In genomic region chr12:38780955-38781304, GRCm38 (mm10) we compare ENCODE assay signal across 8 mouse cellular contexts. TPM values are rescaled to one million over a fixed set of nuclear protein-coding genes. Genes with fewer than 3 reads are reported as not detected.
A peak's percentile ranks its signal among the peaks of the same experiment; 100 is the strongest.
DNase-seq lines count a peak whose midpoint lies in the region; ATAC-seq lines count a peak whose summit lies in the region.

No protein-coding gene starts in this region.

- peak overlapping the region; percentile 91 for H3K27ac ChIP-seq in heart, embryonic 11.5 days (ENCODE audit: low read depth, low read length)
- H3K27ac ChIP-seq in kidney, embryonic 16.5 days (ENCODE audit: low read length) = peak overlapping the region; percentile 96; the same call in 1 of the 2 replicates
- peak overlapping the region; percentile 98 for H3K27ac ChIP-seq in stomach, embryonic 16.5 days (ENCODE audit: low read length)

- peak; percentile 15 to 31 for DNase-seq in right cerebral cortex, adult 2 months (ENCODE audit: low spot score in 2 of 2)
- DNase-seq in right cerebral cortex, postnatal 14 days = no peak
- peak; percentile 67 to 78 for DNase-seq in cerebellum, postnatal 25 days
- peak; percentile 38 for DNase-seq in lung, postnatal 36 days
- no peak for DNase-seq in frontal cortex, postnatal 25 days (ENCODE audit: low spot score in 2 of 2)

- H3K4me1 ChIP-seq in heart, embryonic 11.5 days (ENCODE audit: control insufficient read depth, insufficient read depth, low read length) = no peaks in the 10 kb centered on the region
- 0 out of 2 replicates have a peak, but pooled peaks cover 6% of the 10 kb centered on the region for H3K4me1 ChIP-seq in kidney, embryonic 16.5 days (ENCODE audit: insufficient read depth, low read length)
- peaks cover 3% of the 10 kb centered on the region for H3K4me1 ChIP-seq in stomach, embryonic 16.5 days (ENCODE audit: control insufficient read depth, insufficient read depth, low read length)

- no peak for ATAC-seq in heart, embryonic 11.5 days (replicated peaks; ENCODE audit: insufficient number of reproducible peaks, low FRiP score, low TSS enrichment)
- ATAC-seq in kidney, embryonic 16.5 days (ENCODE audit: low FRiP score, low TSS enrichment) = no peak
- no peak for ATAC-seq in stomach, embryonic 16.5 days (ENCODE audit: insufficient read depth, low FRiP score)

- H3K36me3 ChIP-seq in heart, embryonic 11.5 days (ENCODE audit: control insufficient read depth, insufficient read depth, low read length) = no peaks in the 10 kb centered on the region
- H3K36me3 ChIP-seq in kidney, embryonic 16.5 days (ENCODE audit: insufficient read depth, low read length) = no peaks in the 10 kb centered on the region
- no peaks in the 10 kb centered on the region for H3K36me3 ChIP-seq in stomach, embryonic 16.5 days (ENCODE audit: control insufficient read depth, insufficient read depth, low read length)

- H3K4me3 ChIP-seq in heart, embryonic 11.5 days (ENCODE audit: low read depth, low read length) = peak overlapping the region; percentile 69
- peak overlapping the region; percentile 72 for H3K4me3 ChIP-seq in kidney, embryonic 16.5 days (ENCODE audit: low read length)
- H3K4me3 ChIP-seq in stomach, embryonic 16.5 days (replicated peaks; ENCODE audit: low read length) = peak overlapping the region; percentile 69

- no peaks in the 10 kb centered on the region for H3K9me3 ChIP-seq in heart, embryonic 11.5 days (replicated peaks; ENCODE audit: control insufficient read depth, low read length)
- H3K9me3 ChIP-seq in kidney, embryonic 16.5 days (ENCODE audit: low read length) = no peaks in the 10 kb centered on the region
- no peaks in the 10 kb centered on the region for H3K9me3 ChIP-seq in stomach, embryonic 16.5 days (replicated peaks; ENCODE audit: control insufficient read depth, low read length)

- peak overlapping the region; percentile 69 for H3K4me2 ChIP-seq in heart, embryonic 11.5 days
- H3K4me2 ChIP-seq in kidney, embryonic 16.5 days (replicated peaks; ENCODE audit: low read depth, low read length) = peak overlapping the region; percentile 84
- H3K4me2 ChIP-seq in stomach, embryonic 16.5 days (ENCODE audit: low read depth, low read length) = peak overlapping the region; percentile 98

- H3K27me3 ChIP-seq in heart, embryonic 11.5 days (ENCODE audit: control insufficient read depth, insufficient read depth, low read length) = no peaks in the 10 kb centered on the region
- H3K27me3 ChIP-seq in kidney, embryonic 16.5 days (ENCODE audit: insufficient read depth, low read length) = no peaks in the 10 kb centered on the region
- H3K27me3 ChIP-seq in stomach, embryonic 16.5 days (ENCODE audit: control insufficient read depth, insufficient read depth, low read length) = no peaks in the 10 kb centered on the region

- WGBS in heart, embryonic 11.5 days (ENCODE audit: insufficient replicate concordance) = 2% methylated on average over 11 of the region's 11 CpGs
- under 1% methylated on average over 11 of the region's 11 CpGs for WGBS in kidney, embryonic 16.5 days
- 1% methylated on average over 11 of the region's 11 CpGs for WGBS in stomach, embryonic 16.5 days

- peak overlapping the region; percentile 69 for H3K9ac ChIP-seq in heart, embryonic 11.5 days (ENCODE audit: low read depth, low read length)
- H3K9ac ChIP-seq in kidney, embryonic 16.5 days (replicated peaks; ENCODE audit: low read length) = peak overlapping the region; percentile 68
- peak overlapping the region; percentile 76 for H3K9ac ChIP-seq in stomach, embryonic 16.5 days (ENCODE audit: low read length)

RNA-seq across cellular contexts. Expression of gene Etv1, which starts 1.8 kb away (rescaled TPM):
- 28.2 and 29.8 TPM in 2 replicates for polyA plus RNA-seq in heart, embryonic 11.5 days (2014; fragmentation: Nextera tagmentation; extraction: Ambion mirVana)
- polyA plus RNA-seq in kidney, embryonic 16.5 days (2015; fragmentation: Nextera tagmentation; extraction: Ambion mirVana) = 12.8 and 14.4 TPM in 2 replicates
- polyA plus RNA-seq in stomach, embryonic 16.5 days (2015; fragmentation: Nextera tagmentation; extraction: Ambion mirVana) = 42.1 and 44.6 TPM in 2 replicates

Comparison
In these comparisons a context has a peak if more than half of its experiments do, and no peak if none do; other contexts are left out.
1. DNase-seq: peak in right cerebral cortex, adult 2 months (2 of 2), cerebellum, postnatal 25 days (2 of 2) and lung, postnatal 36 days (single experiment); none in right cerebral cortex, postnatal 14 days (single experiment) and frontal cortex, postnatal 25 days (0 of 2).
2. Peak in every context shown above with its lines, with median percentiles within 50 percentile points of each other: H3K27ac ChIP-seq, H3K4me2 ChIP-seq, H3K4me3 ChIP-seq and H3K9ac ChIP-seq.